Mouse (Mus musculus) embryonic fibroblast, embryonic 13.5 days (primary cell): Measurements from ENCODE around the gene Hist1h2ag. TPM values are rescaled to one million over a fixed set of nuclear protein-coding genes. Genes with fewer than 3 reads are reported as not detected.

Experiments used
- H3K27ac ChIP-seq: 2 replicates; pipeline ENCODE4 v1.5.1; 2012; ENCODE audit warnings: low read length, control low read depth, inconsistent platforms; ENCODE audit not compliant: insufficient read depth
- H3K4me1 ChIP-seq: 2 replicates; pipeline ENCODE4 v1.6.1; 2011; ENCODE audit warnings: low read length; ENCODE audit not compliant: control insufficient read depth, insufficient read depth
- H3K4me3 ChIP-seq: 2 replicates; pipeline ENCODE4 v1.5.1; 2011; ENCODE audit warnings: mild to moderate bottlenecking, control low read depth, low read length; ENCODE audit not compliant: insufficient read depth
- CTCF ChIP-seq: IDR thresholded peaks from 2 replicates; pipeline ENCODE4 v1.5.1; 2011; ENCODE audit warnings: mild to moderate bottlenecking, control low read depth, low read length, moderate library complexity, borderline replicate concordance; ENCODE audit not compliant: insufficient read depth
- POLR2A ChIP-seq: IDR thresholded peaks from 2 replicates; pipeline ENCODE4 v1.6.1; 2011; ENCODE audit warnings: low read depth, mild to moderate bottlenecking, control low read depth, low read length, moderate library complexity
- polyA plus RNA-seq: library from polyadenylated mRNA; stranded (reverse); fragments of >200 nt; gene quantifications from 2 replicates; pipeline ENCODE4 v1.2.4, GENCODE M21; 2011; ENCODE audit warnings: low read depth; ENCODE audit not compliant: missing spikeins, insufficient read length

Gene Hist1h2ag
- polyA plus RNA-seq, 1 experiment: 2.6 TPM

- Histone ChIP-seq H3K27ac (no peak within 1 kb of the TSS), H3K4me1 (peaks cover 3% of the 10 kb centered on the region; the same call in 1 of the 2 replicates), H3K4me3 (no peak within 1 kb of the TSS)
- TF ChIP-seq CTCF (no peak), POLR2A (no peak)
Observed at GRCm38 (mm10) chr13:22009642-22010041, 33.1 kb downstream of the Hist1h2ag start, which contains the start of gene Prss16. TSS of gene Prss16 (minus strand) at chr13:22009742.

DNA sequence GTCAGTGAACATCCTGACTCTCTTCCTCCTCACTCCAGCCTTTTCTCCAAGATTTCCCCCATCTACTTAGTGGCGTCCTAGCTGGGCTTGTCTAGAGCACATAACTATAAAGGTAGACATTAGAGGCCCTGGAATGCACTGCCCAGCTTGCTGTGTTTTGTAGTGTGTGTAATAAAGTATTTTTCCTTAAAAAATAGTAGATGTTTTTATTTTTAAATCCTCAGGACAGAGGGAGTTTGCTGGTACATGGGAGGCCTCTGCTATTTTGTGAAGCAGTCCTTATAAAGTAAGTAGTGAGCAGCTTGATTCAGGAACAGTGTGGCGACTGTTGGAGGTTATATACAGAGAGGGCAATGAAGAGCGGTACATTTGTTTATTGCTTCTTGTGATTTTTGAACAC lies 34.0 kb downstream of the Hist1h2ag start:
- H3K27ac ChIP-seq: no peak overlapping the region

DNA sequence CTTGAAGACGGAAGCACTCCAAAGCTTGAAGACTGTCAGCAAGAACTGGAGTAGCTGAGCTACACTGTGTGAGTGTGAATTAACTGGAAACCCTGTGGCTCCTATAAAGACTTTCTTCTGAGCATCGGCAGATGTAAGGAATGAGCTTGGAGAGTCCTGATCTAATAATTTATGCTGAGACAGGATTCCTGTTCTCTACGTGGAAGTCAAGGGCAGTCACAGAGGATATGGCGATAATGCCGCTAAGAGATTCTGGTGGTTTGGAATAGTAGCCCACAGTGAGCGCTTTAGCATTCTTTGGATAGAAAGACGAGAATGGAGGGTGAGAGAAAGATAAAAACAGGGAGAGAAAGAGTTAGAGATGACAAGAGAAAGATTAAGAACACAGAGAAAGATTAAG lies 34.9 kb downstream of the Hist1h2ag start:
- H3K4me3 ChIP-seq: no peak overlapping the region
- H3K27ac ChIP-seq: no peak overlapping the region
- H3K4me1 ChIP-seq: 0 out of 2 replicates have a peak, but pooled peaks cover 2% of the 10 kb centered on the region
- no peak for TF ChIP-seq CTCF
- no peak for TF ChIP-seq POLR2A

More for the DNA sequence above, 34.0 kb downstream of the Hist1h2ag start:
- TF ChIP-seq POLR2A (no peak), CTCF (no peak)
- no peak overlapping the region for H3K4me3 ChIP-seq
- 0 out of 2 replicates have a peak, but pooled peaks cover 2% of the 10 kb centered on the region for H3K4me1 ChIP-seq

- TF ChIP-seq CTCF (no peak), POLR2A (no peak)
- H3K27ac ChIP-seq: no peak overlapping the region
- 0 out of 2 replicates have a peak, but pooled peaks cover 2% of the 10 kb centered on the region for H3K4me1 ChIP-seq
- H3K4me3 ChIP-seq: peak overlapping the region; percentile 68
Observed at GRCm38 (mm10) chr13:22007121-22007510, 35.6 kb downstream of the Hist1h2ag start.

- no peak; the same call in 1 of the 2 replicates for TF ChIP-seq POLR2A
- no peak for TF ChIP-seq CTCF
- H3K27ac ChIP-seq: no peak overlapping the region
Observed at GRCm38 (mm10) chr13:22006334-22007120, 36.2 kb downstream of the Hist1h2ag start.

GRCm38 (mm10) chr13:22005605-22006333 lies 37.0 kb downstream of the Hist1h2ag start:
- 0 out of 2 replicates have a peak, but pooled peaks cover 2% of the 10 kb centered on the region for H3K4me1 ChIP-seq
- TF ChIP-seq POLR2A (no peak), CTCF (no peak)
- H3K27ac ChIP-seq: no peak overlapping the region
- peak overlapping the region; percentile 68 for H3K4me3 ChIP-seq

More at GRCm38 (mm10) chr13:22006334-22007120, 36.2 kb downstream of the Hist1h2ag start:
- H3K4me1 ChIP-seq: 0 out of 2 replicates have a peak, but pooled peaks cover 2% of the 10 kb centered on the region
- H3K4me3 ChIP-seq: peak overlapping the region; percentile 68

DNA sequence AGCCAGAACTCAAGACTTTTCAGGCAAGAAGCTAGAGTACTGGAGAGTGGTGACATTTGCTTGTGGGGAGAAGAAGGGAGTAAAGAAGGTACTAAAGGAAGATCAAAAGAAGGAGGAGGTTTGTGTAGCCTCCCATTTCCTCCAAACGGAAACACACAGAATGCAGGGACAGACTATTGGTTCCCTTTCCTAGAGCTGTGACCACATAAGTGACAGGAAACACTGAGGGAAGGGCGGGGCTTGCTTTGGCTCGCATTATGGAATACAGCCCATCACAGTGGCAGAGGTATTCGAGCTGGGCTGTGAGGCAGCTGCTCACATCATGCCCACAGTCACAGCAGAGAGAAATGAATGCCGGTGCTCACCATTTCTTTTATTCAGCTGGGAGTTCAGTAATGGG lies 40.9 kb downstream of the Hist1h2ag start:
- no peak overlapping the region for H3K4me3 ChIP-seq
- no peak overlapping the region for H3K27ac ChIP-seq

GRCm38 (mm10) chr13:22001346-22001745 lies 41.4 kb downstream of the Hist1h2ag start:
- Histone ChIP-seq H3K27ac (no peak overlapping the region), H3K4me1 (no peaks in the 10 kb centered on the region), H3K4me3 (no peak overlapping the region)
- TF ChIP-seq POLR2A (no peak), CTCF (no peak)

More for the DNA sequence above, 40.9 kb downstream of the Hist1h2ag start:
- TF ChIP-seq POLR2A: no peak
- TF ChIP-seq CTCF: no peak
- no peaks in the 10 kb centered on the region for H3K4me1 ChIP-seq

DNA sequence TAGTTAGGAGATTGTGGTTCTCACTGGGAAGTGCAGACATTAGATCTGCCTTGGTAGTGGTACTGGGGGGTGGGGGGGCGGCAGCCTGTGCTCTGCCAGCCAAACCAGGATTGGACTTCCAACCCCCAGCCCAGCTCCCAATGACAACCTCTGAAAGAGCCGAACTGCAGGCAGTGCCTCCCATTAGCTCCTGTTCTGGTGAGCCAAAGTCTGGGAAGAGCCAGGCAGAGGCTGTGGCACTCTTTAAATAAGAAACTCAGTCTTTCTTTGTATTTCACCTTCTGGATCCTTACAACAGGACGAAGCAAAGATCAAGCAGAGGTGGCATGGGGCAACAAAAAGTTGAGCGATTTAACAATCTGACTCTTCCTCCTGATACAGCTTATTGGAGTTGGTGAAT lies 43.6 kb downstream of the Hist1h2ag start:
- Histone ChIP-seq H3K27ac (no peak overlapping the region), H3K4me3 (no peak overlapping the region), H3K4me1 (no peaks in the 10 kb centered on the region)
- TF ChIP-seq POLR2A (no peak), CTCF (no peak)
